Mouse (Mus musculus) testis, adult 2 months (tissue): ENCODE results near the gene Zfp9.

Experiments used
- CTCF ChIP-seq: fragments of 200-500 bp; IDR thresholded peaks from 2 replicates; pipeline ENCODE4 v1.5.1; 2012; ENCODE audit warnings: low read depth, mild to moderate bottlenecking, inconsistent platforms, low read length, moderate library complexity; ENCODE audit not compliant: control insufficient read depth, insufficient read depth, insufficient replicate concordance
- POLR2A ChIP-seq: fragments of 200-500 bp; IDR thresholded peaks from 2 replicates; pipeline ENCODE4 v1.6.1; 2012; ENCODE audit warnings: low read depth, mild to moderate bottlenecking, inconsistent platforms, low read length, moderate library complexity; ENCODE audit not compliant: control insufficient read depth

DNA sequence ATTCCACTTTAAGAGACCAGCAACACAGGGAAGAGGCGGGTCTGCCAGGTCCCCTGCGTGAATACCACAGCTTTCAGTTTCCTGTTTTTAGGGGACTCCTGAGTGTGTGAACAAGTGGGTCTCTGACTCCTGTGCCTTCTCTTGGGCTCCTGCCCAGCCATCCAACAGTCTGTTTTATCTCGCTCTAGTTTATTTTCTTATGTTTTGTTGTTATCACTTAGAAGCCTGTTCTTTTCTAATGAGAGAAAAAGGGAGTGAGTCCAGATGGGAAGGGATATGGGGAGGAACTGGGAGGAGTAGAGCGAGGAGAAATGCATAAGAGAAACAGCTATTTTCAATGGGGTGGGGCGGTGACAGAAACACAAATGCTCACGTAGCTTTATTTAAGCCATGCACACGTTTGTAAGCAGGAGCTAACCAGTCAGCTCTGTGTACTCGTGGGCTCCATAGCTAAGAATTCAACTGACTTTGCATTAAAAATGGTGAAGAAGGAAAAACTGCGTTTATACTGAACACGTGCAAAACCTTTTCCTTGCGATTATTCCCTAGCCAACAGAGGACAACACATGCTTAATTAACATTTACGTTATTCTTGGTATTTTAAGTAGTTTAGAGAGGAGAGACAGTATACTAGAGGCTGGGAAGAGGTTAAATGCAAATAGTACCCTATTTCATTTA is 34.4 kb upstream of the Zfp9 start:
- TF ChIP-seq CTCF = no peak
- TF ChIP-seq POLR2A = no peak
